Mouse (Mus musculus) brown adipose tissue, adult 24 weeks (tissue): Measurements from ENCODE around the gene Ccdc162. TPM values are rescaled to one million over a fixed set of nuclear protein-coding genes. Genes with fewer than 3 reads are reported as not detected.

ENCODE experiments used
- H3K27ac ChIP-seq: fragments of 200-500 bp; replicated peaks from 2 replicates; pipeline ENCODE4 v1.5.1; 2012; ENCODE audit warnings: low read depth, mild to moderate bottlenecking, low read length
- H3K4me1 ChIP-seq: fragments of 200-500 bp; 2 replicates; pipeline ENCODE4 v1.6.1; 2012; ENCODE audit warnings: low read length, mixed read lengths; ENCODE audit not compliant: control insufficient read depth, insufficient read depth, insufficient read length
- H3K4me3 ChIP-seq: fragments of 200-500 bp; 2 replicates; pipeline ENCODE4 v1.5.1; 2012; ENCODE audit warnings: low read depth, mild to moderate bottlenecking, low read length, moderate library complexity; ENCODE audit not compliant: insufficient read depth
- polyA plus RNA-seq: library from polyadenylated mRNA; stranded (reverse); fragments of >200 nt; gene quantifications from 2 replicates; pipeline ENCODE4 v1.2.4, GENCODE M21; 2012; ENCODE audit not compliant: missing spikeins, insufficient read depth, insufficient read length

Gene Ccdc162
- polyA plus RNA-seq = 2.0 and 3.3 TPM in 2 replicates

DNA sequence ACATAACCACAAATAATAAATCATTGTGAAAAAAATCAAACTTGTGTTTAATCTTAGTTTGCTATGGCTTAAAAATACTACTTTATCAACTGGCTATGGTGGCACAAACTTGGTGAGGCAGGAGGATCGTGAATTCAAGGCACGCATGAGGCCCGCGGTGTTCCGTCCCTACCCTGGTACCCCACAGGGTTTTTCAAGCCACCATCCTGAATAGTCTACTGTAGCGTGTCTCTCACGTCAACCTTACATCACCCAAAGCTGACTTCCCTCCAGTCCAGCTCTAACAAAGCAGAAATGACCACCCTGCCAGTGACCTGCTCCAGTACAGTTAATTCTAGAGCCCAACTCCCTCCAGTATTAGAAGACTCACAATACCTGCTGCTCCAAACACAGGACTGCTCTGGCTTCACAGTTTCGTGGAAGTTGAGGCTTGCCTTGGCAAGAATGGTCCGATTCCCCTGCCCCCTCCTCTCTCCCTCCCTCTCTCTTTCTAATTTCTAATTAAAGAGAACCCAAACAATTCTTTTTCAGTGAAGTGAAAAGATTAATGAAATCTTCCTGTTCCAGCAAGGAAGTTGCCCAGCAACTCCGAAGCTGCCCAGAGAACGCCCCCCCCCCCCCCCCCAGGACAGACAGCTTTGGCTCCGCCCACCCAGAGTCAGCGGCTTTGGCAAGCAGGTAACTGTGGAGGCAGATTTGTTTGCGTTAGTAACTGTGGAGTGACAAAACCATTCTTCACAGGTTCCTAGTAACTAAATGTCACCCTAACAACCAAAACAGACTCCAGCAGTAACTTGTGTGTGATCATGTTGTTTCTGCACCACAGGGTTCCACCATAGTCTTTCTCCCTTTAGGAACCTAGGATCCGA is at the start of gene Ccdc162:
Ccdc162 (minus strand) TSS at position 606 of the 869 bp plus-strand sequence.
- Histone ChIP-seq H3K27ac (no peak within 1 kb of the TSS), H3K4me3 (no peak within 1 kb of the TSS), H3K4me1 (no peaks in the 10 kb centered on the region)

DNA sequence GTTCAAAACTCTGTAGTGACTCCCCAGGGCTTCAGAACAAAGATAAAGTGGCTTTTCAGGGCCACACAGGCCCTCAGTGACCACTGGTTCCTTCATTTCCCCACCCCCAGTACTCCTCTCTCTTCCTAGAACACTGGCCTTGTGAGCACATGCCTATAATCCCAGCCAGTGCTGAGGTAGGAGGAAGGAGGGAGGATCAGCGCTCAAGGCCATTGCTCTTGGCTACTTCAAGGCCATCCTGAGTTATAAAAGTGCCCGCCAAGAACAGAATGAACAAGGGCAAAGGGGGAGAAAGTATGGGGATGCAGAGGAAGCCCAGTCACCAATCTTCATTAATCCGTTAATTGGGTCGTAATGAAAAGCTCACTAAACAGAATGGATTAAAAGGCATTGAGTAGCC is 49.2 kb upstream of the Ccdc162 start:
- H3K4me3 ChIP-seq = no peak overlapping the region
- H3K4me1 ChIP-seq = no peaks in the 10 kb centered on the region
- no peak overlapping the region for H3K27ac ChIP-seq

DNA sequence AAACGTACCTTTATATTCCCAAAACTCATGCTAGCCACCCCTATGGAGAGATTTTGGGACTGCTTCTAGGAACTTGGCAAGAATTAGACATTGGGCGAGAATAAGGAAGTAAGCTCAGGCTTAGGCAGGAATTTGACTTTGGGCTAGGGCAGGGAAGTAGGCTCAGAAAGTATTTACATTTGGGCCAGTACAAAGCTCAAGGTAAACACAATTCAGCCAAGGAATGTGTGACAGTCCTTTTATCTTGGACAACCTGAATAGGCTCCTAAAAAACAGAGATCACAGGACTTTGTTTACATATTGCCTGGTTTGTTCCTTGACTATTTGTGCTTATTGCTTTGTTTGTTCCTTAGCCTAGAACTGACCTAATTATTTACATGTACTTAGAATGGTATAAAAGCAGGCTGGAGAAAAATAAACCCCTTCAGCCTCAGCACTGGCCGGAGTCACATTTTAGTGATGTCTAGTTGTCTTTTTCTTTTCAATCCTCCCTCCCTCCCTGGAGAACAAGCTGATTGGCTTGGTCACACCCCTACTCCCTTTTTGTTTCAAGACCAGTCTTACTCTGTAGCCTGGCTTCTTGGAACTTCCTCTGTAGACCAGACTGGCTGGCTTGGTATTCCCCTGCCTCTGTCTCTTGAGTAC is 47.4 kb upstream of the Ccdc162 start:
- H3K4me3 ChIP-seq = no peak overlapping the region
- no peak overlapping the region for H3K27ac ChIP-seq

DNA sequence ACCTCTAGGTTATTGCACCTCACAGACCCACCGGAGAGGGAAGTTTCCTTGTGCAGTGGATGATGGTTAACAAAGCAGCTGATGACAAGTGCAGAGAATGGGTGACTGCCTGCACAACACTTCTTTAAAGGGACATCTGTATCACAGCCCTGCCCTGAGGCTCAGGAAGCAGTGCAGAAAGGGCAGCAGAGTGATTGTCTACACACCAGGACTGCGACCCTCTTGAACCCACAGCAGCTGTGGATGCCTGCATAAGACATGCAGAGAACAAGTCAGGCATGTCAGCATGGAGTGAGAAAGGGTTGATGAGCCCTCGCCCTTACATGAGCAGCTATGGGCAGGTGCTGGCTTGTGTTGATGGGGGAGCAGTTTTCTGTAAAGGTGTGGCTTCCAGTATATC is 44.4 kb upstream of the Ccdc162 start:
- Histone ChIP-seq H3K4me1 (no peaks in the 10 kb centered on the region), H3K27ac (no peak overlapping the region), H3K4me3 (no peak overlapping the region)

More for the DNA sequence above, 47.4 kb upstream of the Ccdc162 start:
- no peaks in the 10 kb centered on the region for H3K4me1 ChIP-seq

DNA sequence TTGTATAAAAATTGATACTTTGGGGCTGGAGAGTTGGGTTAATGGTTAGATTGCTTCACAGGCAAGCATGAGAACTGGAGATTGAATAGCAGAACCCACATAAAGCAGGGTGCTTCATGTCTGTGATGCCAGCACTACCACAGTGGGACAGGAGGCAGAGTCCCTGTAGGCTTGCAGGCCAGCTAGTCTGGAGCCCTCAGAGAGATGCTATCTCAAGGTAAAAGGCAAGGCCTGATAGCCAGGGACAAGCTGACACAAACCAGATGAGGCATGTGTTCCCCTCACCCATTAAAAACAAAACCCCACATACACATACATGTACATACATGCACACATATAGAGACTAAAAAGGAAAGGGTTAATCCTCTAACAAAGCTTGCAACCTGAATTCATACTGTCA is 41.6 kb upstream of the Ccdc162 start:
- no peaks in the 10 kb centered on the region for H3K4me1 ChIP-seq
- no peak overlapping the region for H3K4me3 ChIP-seq
- H3K27ac ChIP-seq = no peak overlapping the region

DNA sequence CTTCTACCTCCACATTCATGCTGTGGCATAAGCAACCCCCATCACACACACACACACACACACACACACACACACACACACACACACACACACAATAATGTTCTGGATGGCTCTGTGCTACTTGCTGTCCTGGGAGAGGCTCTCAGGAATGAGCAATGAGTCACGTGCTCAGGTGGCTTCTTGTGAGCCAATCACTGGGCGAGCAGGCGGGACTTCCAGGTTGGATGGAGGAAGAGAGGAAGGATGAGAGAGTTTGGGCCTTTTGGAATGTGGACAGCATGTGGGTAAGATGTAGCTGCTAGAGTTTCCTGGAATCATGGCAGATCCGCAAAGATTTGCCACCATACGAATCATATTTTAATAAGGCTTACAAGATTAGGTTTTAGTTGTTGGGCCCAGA is 40.8 kb upstream of the Ccdc162 start:
- Histone ChIP-seq H3K27ac (no peak overlapping the region), H3K4me3 (no peak overlapping the region), H3K4me1 (no peaks in the 10 kb centered on the region)

DNA sequence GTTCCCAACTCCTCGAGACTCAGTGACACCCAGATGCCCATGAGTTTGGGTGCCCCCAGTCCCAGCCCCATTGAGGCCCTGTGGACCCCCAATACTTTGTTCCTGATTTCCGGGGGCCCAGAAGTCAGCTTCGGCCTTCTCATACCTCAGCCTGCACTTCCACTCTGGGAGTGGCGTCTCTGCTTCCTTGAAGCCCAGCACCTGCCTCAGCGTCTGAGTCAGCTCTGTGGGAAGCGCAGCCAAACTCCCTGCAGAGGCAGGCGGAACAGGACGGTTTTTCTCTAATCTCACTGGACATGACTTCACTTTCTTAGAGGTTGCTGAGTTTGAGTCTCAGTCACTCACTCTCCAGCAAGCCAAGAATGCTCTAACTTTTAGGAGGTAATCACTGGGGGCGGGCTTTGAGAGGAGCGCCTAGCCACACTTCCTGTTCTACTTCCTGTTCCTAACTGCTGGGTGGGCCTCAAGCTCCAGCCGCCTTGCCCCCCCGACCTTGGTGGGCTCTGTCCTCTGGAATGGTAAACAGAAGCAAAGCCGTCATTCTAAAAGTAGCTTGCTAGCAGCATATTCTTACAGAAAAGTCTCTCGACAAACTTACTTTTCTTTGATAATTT is 35.5 kb upstream of the Ccdc162 start:
- Histone ChIP-seq H3K4me3 (no peak overlapping the region), H3K4me1 (no peaks in the 10 kb centered on the region), H3K27ac (no peak overlapping the region)

DNA sequence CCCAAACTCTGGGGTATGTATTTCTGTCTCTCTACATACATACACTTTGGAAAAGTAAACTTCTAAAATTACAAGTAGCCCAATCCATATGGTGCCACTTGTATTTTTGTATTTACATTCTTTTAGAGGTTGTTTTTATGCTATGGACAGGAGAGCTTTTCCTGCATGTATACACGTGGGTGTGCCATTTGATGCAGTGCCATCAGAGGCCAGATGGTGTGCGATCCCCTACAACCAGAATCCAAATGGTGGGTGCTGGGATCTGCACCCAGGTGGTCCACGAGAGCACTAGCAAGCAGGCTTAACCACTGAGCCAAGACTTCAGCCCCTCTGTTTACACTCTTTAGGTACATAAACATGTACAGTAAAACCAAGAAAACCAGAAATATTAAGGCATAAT is 32.9 kb upstream of the Ccdc162 start:
- no peaks in the 10 kb centered on the region for H3K4me1 ChIP-seq
- no peak overlapping the region for H3K27ac ChIP-seq
- H3K4me3 ChIP-seq = no peak overlapping the region

DNA sequence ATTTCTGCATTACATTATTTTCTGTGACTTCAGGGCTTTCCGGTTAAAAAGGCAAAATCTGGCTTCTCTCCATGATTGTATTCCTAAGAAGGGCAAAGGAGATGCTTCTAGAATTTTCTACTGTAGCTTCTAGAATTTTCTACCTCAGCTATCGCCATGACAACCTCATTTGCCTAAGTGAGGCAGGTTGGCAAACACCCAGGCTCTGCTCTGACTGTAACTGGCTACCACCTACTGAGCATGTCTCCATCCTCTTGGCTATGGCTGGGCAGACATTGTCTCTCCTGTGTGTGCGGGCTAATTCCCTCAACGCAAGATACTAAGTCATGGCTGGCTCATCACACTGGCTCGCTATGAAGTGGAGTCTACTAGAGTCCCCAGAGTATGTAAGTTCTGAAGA is 30.1 kb upstream of the Ccdc162 start:
- no peaks in the 10 kb centered on the region for H3K4me1 ChIP-seq
- H3K4me3 ChIP-seq = no peak overlapping the region
- H3K27ac ChIP-seq = no peak overlapping the region

DNA sequence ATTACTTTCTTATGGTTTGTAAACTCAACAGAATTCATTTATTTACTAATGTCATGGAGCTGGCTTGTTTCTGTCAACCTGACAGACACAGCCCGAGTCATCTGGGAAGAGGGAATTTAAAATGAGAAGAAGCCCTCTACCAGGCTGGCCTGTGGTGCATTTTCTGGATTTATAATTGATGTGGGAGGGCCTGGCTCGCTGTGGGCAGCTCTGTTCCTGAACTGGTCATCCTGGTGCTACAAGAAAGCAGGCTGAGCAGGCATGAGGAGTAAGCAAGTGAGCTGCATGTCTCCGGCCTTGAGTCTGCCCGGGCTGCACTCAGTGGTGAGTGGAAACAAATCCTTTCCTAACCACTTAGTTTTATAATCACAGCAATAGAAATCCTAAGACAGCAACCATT is 27.6 kb upstream of the Ccdc162 start:
- H3K27ac ChIP-seq = no peak overlapping the region
- H3K4me1 ChIP-seq = no peaks in the 10 kb centered on the region
- H3K4me3 ChIP-seq = no peak overlapping the region

DNA sequence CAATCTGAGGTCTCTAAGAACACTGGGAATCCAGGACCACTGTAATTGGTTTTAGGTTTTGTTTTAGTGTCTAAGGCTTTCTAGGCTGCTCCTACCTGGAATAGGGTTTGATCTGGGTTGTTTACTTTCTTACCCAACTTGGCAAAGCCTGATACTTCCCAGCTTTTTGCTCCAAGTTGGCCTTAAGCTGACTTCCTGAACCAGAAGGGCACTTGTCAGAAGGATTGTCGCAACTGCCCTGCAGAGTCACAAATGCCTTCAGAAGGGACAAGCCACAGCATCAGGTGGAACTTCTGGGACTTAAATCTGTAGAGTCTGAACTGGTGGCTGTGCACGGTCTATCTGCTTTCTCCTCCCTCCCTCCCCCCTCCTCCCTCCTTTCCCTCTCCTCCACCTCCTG is 23.8 kb upstream of the Ccdc162 start:
- no peaks in the 10 kb centered on the region for H3K4me1 ChIP-seq
- no peak overlapping the region for H3K4me3 ChIP-seq
- H3K27ac ChIP-seq = no peak overlapping the region

DNA sequence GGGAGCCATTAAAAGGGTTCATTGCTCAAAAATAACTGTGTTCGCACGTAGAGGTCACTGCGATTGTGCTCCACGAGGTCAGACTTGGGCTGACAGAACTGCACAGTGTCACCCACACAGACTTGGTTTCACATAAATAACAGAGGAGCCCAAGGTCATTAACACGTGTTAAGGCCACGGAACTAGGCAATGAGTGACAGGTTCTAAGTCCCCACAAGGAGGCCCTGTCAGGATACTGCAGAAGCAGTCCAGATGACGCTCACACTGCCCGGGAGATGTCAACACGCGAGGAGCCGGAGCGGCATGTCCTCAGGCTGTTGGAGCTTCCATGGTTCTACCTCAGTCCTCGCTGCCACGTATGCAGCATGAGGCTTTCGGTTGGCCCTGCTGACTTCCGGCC is 20.8 kb upstream of the Ccdc162 start:
- no peak overlapping the region for H3K4me3 ChIP-seq
- H3K4me1 ChIP-seq = no peaks in the 10 kb centered on the region
- H3K27ac ChIP-seq = no peak overlapping the region

DNA sequence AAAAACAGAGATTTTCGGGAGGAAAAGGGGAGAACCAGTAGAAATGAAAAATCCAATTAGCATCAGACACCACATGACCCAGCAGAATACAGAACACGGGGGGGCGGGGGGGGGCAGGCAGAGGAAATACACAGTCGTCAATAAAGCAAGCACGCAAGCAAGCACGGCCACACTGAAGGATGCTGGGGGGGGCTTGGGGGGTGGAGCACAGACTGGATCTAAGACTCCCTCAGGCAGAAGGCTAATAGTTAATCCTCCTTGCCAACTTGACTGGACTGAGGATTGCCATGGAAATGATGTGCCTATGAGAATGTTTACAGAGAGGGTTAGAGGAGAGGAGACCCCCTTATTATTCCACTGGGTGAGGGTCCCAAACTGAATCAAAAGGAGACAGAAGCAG is 19.0 kb upstream of the Ccdc162 start:
- H3K27ac ChIP-seq = no peak overlapping the region
- no peak overlapping the region for H3K4me3 ChIP-seq
- no peaks in the 10 kb centered on the region for H3K4me1 ChIP-seq

DNA sequence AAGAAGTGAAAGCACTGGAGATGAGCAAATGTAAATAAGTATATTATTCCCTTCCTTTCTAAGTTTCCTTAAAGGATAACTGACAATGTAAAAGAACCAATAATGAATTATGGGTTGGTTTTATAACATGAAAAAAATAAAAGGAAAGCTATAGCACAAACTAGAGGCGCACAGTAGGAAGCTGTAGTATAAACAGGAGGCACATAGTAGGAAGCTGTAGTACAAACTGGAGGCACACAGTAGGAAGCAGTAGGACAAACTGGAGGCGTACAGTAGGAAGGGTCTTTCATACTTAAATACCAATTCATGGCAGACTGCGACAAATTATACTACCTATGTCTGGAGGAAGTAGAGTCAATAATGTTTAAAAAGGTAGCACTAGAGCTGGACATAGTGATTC is 16.8 kb upstream of the Ccdc162 start:
- H3K27ac ChIP-seq = no peak overlapping the region
- H3K4me1 ChIP-seq = no peaks in the 10 kb centered on the region
- no peak overlapping the region for H3K4me3 ChIP-seq

DNA sequence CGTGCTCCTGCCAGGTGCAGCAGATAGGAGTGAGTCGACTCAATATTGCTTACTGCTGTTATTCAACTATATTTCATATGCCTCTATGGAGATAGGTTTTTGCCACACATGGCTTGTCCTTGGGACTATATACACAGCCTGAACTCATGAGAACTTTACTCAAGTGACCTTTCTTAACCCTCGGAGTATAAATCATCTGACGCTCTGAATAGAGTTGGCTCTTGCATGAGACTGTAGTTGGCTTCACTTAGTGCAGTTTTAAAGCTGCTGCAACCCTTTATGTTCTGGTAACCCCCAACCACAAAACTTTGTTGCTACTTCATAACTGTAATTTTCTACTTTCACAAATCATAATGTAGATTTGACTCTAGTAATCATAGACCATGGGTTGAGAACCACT is 15.5 kb upstream of the Ccdc162 start:
- Histone ChIP-seq H3K4me3 (no peak overlapping the region), H3K4me1 (no peaks in the 10 kb centered on the region), H3K27ac (no peak overlapping the region)
